Mouse (Mus musculus) A20 (cell line): ENCODE measurements at regions not wholly inside any gene's neighbourhood (a gene's known extent, or its start where the extent isn't known, plus 50 kb on each side); places are given as distances from the start of the nearest gene placed in this dataset.

Experiments used
- DNase-seq: peaks from one replicate; pipeline ENCODE4 v3.0.0-alpha.2; 2011; ENCODE audit warnings: low read depth, low spot score

DNA sequence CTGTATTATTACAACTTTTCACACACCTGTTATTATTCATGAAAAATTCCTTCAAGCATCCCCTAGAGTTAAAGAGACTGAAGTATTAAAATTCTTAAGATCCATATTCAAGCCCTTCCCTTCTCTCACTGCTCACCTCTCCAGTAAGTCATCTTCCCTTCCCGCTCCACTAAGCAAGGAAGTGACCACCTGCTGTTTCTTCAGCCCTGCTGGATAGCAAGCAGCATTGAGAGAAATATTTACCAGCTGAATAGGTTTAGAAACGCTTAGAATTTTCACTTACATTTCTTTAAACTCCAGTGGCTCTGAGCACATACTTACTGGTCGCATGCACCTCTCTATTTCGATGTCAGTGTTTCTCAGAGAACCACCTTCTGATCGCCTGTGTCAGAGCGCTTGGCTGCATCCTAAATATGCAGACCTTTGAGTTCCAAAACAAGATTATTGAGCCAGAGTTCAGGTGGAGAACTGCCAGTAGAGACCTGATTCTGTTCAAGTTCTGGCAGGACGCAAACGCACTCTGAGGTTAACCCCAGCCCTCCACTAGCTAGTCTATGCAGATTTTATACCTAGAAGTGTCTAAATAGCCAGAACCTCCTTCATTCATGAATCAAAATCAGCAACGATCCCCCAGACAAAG is 314.9 kb downstream of the Mllt3 start:
- no peak for DNase-seq

DNA sequence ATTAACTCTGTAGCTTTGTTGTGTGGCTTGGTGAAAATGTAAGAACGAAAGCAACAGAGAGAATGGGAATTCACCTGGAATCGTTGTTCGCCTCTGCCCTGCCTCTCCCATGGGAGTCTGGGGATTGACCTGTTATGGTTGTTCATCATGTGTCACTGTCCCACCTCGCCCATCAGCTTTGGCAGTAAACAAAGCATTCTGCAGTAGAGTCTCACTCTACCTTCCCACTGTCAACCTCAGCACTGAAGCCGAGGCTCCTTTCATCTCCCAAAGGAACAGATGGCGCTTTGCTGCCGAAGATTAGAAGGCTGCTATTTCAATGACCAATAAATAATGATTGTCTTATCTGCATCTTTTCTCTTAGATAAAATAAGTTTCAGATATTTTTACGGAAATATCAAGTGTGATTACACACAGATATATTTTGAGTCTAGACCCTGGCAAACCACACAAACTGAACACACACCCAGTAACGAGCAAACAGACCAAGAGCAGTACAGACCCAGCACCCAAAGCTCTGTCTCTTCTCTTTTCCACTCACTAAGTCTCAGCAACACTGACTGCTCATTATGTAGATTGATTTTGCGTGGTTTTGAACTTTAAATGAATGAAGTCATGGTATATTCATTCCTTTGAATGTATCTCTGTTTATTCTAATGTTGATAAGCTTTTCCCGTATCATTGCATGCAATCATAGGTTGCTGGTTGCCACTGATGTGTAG is 317.8 kb downstream of the Mllt3 start:
- no peak for DNase-seq

DNA sequence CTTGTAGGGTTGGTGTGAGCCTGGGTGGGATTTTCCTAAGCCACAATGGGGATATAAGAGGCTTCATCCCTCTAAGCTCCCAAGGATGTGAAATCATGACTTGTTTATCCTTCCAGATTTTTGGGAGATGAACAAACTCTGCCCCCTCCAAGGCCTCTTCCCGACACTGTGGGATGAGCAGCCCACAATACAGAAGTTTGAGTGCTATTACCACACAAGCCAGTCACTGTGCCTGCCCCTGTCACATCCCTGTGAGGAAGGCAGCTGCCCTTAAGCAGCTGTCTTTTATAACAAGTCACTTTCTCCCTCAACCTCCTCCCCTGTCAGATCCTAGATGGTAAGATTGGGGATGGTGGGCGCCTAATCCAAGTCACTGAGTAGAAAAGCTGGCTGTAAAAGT is 320.5 kb downstream of the Mllt3 start:
- DNase-seq: no peak

DNA sequence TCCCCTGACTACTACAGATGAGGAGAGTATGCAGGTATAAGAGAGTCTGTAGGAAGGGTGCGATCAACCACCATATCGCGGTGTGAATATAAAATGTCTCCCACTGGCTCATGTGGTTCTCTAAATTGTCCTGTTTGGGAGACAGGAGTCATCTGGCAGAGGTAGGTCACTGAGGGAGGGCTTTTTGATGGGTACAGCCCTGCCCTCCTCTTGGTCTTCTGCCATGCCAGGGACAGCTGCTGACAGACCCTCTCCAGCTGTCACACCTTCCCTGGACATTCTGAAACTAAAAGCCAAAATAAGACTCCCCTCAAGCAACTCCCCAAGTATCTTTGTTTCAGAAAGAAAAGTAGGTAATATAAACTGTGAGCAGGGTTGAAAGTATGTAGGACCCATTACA is 320.9 kb downstream of the Mllt3 start:
- DNase-seq: no peak

DNA sequence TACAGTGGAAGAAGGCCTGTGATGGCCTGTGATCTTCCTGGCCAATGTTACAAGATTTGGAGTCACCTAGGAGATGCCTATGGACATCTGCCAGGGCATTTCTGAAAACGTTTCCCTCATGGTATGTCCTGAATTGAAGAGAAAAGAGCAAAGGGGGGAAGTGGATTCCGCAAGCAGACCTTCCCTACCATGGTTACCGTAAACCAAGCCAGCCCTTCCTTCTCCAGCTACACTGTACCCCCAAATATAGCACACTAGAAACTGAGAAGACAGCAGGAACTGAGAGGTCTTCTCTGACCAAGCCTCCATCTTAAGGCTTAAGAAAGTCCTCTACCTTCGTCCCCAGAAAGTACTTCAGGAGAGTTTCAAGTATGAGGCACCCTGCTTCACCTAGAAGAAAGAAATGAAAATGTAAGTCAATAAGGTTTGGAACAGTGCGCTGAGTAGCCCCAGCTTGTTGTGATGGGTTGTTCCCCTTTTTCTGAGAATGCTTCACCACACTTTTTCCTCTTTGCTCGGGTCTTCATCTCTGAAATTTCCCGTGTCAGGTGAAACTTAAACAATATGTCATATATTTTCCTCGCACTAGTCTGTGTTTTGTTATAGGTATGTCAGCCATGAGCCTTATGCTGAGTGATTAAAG is 321.9 kb downstream of the Mllt3 start:
- no peak for DNase-seq

DNA sequence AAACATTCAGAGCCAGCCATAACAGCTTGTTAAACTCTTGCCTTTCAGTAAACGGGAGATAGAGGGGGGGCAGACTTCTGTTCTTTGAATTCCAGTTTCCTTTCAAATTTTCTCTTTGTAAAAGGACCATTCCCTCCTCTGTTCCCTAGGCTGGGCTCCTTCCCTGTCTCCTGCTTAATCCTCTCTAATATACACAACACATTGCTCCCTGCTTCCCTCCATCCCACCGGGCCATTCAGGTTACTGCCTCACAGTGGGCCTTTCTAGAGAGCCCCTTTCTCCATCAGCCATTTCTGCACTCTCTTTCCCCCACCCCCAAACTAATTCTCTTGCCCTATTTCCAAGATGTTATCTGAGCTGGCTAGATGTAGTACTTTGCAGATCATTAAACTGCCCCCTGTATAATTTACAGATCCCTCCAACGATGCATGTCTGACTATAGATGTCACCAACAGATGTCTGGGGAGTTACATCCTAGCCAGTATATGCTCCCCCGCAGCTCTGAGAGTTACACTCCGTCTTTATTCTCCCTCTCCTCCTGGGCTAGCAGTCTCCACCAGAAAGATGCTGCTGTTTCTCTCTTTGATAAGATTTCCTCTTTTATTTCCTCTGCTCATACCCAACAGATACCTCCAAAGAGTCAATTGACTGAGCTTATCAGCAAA is 324.1 kb downstream of the Mllt3 start:
- DNase-seq: no peak

DNA sequence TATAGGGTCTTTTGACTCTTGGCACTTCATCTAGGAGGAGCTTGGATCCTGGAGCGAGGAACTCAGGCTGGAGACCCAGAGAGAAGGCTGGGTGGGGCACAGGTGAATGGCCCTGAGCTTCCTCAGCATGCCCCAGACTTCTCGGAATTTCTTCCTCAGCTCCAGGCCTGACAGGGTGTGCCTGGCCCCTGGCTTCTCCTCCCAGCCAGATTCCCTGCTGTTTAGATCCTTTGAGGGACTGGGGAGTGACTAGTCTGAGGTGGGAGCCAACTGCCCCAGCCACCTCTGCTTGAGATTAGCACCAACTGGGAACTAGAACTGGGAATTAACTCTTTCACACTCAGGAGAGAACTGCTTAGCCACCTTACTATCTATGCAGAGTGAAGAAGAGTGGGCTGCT is 325.8 kb downstream of the Mllt3 start:
- no peak for DNase-seq

DNA sequence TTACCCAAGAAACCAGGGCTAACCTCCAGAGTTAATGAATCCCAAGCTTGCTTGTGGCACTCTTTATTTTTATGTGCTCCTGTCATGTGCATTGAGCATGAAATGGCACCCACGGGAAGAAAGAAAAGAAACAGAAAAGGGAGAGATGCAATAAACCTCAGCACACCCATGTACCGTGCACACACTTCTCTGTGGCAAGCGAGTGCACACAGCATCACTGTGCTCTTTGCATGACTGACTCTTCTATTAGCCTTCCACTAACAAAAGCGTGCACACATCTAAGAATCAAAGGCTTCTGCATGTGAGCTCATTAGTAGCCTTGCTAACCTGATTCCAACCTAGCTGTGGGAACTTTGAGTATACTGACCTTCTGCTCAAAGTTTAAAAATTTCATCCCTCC is 330.3 kb downstream of the Mllt3 start:
- DNase-seq: no peak

DNA sequence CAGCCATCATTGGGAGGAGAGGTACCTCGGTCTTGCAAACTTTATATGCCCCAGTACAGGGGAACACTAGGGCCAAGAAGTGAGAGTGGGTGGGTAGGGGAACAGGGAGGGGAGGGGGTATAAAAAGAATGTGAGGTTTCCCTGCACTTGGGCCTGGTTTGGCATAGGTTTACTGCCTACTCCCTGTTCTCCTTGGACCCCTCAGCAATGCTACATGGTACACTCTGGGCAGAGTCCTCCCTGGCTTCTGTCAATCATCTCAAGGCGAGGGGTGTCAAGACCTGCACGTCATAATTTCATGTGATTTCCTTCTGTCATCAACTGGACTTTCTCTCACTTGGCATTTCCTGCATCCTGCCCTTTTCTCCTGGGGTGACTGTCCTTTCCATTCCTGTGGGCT is 330.9 kb downstream of the Mllt3 start:
- no peak for DNase-seq

DNA sequence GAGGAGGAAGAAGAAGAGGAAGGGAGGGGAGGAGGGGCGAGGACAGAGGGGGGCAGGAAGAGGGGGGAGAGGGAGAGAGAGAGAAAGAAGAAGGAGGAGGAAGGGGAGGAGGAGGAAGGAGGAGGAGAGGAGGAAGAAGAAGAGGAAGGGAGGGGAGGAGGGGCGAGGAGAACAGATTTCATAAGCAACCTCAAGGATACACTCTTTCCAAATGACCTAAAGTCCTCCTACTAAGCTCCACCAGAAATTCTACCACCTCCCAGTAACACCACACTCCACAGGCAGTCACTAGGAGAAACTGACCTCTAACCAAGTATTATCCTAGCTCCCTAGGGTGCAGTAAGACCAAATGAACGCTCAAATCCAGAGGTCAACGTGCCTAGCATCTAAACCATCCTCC is 332.1 kb downstream of the Mllt3 start:
- DNase-seq: no peak

DNA sequence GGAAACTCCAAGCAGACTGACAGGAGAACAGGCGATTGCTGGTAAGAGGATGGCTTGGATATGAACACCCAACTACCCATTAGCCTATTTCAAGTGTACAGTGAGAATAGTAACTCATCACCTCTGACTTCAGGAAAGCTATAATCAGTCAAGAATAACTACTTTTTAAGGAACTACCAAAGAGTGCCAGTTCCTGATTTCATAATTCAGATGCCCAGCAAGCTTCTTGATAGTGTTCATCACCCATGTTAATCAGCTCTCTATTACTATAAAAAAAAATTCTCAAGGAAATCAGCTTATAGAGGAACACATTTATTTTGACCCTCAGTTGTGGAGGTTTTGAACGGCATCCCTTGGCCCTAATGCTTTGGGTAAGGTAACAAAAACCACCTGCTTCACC is 332.7 kb downstream of the Mllt3 start:
- DNase-seq: no peak

DNA sequence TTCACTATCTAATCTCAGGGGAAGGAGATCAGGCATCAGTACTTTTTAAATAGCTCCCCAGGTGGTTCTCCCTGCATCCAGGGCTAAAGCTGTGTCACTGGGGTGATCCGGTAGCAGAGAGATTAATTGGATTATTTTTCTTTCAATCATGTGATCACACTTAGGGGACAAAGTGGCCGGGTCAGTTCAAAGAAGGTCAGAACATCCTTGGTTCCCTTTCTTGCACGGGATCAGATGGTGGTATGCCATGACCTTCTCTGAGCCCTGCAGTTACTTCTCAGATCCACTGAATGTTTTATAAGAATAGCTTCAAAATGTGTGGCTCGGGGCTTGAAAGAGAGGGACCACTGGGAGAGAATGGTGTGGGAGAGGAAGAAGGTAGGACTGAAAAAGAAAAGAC is 333.6 kb downstream of the Mllt3 start:
- no peak for DNase-seq

DNA sequence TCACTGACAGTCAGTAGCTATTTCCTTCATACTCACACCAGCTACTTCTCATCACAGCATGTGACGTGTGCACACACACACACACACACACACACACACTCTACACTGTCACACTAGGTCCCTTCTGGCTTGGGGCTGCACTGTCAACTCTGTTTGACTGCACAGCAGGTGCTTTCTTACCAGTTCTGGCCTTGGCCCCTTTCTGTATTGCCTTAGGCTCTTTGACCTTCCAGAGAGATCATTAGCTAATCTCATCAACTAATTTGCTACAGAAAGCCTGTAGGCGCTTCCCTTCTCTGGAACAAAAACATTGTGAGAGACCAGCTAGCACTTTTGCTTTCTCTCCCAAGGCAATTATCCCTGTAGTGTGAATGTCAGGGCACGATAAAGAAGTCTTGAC is 334.4 kb downstream of the Mllt3 start:
- DNase-seq: no peak

DNA sequence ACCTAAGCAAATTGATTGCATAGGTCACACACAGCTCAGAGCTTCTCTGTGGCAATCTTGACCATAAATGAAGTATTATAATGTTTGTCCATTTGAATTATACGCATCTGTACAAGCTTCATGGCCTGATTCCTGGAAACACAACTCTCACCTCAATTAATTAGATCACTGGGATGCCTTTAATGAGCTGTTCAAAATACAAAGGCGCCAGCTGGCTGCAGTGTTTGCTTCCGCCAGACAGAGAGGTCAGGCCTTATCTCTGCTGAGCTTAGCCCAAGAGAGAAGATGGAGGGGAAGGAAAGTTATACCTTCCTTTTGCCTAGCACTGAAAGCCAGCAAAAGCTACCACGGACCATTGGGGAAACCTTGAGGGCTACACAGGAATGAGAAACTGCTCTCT is 336.2 kb downstream of the Mllt3 start:
- no peak for DNase-seq

DNA sequence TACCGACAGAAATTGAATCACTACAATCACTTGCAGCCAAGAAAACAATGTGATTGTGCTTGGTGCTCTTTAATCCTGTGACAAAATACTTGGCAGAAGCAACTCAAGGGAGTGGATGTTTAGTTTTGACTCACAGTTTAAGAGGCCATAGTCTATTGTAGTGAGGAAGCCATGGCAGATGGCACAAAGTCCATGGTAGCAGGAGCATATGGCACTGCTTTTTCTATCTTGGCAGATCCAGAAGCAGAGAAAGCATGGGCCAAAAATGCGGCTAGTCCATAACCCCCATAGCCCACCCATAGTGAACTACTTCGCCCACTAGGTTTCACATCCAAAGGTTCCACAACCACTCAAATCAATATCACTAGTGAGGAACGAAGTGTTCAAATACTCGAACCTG is 337.4 kb downstream of the Mllt3 start:
- no peak for DNase-seq

DNA sequence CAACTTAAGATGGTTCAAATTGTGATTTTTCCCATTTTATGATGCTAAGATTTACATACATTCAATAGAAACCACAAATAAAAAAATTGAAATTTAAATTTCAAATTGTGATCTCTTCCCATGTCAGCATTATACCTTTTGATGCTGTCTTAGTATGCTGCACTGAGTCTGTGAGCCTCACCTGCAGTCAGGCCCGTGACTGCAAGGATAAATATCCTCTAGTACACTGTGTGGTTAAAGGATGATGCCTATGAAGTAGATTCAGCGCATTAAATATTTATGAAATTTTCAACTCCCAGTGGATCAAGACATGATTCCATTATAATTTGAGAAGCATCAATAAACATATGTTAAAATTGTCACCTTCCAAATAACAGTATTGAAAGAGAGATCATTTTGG is 340.4 kb downstream of the Mllt3 start:
- no peak for DNase-seq

DNA sequence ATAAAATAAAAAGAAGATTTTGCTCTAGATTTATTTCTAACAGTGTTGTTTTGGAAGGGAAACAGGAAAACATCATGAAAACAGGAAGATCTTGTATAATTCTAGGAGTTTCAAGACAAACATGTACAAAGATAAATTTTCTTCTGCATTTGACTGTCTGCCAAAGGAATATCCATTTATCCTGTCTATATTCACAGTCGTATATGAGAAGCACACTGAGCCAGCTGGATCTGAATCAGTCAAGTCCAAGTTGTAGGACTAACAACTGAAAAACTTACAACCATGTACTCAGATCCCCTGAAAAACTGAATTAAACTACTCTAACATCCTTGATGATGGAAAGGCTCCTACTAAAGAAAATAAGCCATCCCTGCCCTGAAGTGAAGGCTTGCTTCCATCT is 348.2 kb downstream of the Mllt3 start:
- no peak for DNase-seq

DNA sequence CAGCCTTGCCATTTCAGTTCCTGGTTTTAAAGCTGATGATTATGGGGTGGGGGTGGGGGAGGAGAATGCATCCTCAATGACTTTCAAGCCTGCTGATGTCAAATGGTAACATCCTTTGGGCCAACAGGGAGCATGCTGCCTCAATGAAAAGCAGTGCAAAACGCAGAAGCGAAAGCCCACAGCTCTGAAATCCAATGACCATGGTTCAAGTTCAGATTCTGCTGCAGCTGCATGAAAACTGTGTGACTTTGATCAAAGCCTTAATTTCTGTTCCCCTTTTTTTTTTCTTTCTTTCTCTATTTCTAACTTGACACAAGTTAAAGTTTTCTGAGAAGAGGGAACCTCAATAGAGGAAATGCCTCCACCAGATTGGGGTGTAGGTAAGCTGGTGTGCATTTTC is 350.4 kb downstream of the Mllt3 start:
- DNase-seq: peak; percentile 88

DNA sequence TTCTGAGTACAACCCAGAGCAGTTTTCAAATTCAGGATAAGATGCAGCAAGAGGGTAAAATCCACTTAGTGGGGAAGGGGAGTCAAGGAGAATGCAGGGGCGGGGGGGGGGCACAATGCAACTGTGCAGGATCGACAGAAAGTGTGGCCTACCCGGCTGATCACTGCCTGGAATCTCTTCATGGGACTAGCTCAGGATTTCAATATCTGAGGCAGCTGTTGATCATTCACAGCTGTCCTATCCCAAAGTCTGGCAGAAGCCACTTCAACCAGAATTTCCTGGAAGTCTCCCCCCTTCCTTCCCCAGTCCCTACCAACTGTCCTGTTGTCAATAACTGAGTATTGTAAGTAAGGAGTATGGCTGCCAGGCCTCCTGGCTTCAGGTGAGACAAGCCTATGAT is 362.1 kb downstream of the Mllt3 start:
- no peak for DNase-seq

DNA sequence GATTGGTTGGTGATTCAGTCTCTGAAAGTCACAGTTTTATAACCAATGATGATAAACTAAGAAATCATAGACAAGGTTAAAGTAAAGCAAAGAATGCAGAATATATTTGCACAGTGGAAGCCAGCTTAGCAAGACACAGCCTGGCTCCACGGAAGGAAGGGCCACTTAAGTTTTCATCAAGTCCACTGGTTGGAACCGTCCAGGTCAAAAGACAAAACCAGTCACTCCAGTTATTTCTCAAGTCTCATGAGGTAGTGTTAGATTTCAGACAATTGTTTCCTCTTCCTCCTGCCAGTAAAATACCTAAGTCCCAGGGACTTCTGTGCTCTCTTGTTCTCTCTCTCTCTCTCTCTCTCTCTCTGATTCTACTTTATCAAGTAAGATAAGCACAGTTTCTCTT is 363.0 kb downstream of the Mllt3 start:
- no peak for DNase-seq

DNA sequence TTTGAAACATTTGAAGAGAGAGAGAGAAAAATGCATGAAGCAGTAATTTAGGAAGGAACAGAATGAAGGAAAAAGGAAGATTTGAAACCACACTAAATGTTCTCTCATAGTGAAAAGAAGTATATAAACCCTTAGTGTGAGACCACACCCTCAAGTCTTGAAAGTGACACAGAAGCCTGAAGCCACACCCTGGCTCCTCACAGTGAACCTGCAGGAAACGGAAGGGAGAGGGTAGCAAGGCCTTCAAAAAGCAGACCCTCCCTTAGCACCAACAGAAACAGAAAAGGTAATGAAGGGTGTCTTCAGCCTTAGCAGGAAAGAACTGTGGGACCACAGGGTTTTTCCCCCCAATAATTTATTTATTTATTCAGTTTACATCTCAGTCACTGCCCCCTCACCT is 363.7 kb downstream of the Mllt3 start:
- no peak for DNase-seq

DNA sequence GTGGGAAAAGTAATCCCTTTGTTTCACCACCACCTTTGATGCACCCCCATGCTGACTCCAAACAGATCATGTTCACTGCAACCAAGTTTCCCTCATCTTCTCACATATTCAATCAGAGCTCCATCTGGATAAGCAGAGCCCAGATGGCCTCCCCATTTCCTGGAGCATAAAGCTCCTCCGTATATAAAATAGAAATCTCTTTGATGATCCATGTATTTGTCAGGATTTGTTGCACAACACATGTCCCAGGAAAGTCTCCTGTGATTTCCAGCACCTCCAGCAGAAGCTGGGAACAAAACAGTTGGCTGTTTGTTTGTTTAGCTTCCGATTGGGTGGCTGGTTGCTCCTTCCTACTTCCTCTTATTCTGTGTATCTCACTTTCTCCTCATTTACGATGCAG is 364.9 kb downstream of the Mllt3 start:
- no peak for DNase-seq
